Mouse (Mus musculus): ENCODE data around the gene Zcchc2.

DNA sequence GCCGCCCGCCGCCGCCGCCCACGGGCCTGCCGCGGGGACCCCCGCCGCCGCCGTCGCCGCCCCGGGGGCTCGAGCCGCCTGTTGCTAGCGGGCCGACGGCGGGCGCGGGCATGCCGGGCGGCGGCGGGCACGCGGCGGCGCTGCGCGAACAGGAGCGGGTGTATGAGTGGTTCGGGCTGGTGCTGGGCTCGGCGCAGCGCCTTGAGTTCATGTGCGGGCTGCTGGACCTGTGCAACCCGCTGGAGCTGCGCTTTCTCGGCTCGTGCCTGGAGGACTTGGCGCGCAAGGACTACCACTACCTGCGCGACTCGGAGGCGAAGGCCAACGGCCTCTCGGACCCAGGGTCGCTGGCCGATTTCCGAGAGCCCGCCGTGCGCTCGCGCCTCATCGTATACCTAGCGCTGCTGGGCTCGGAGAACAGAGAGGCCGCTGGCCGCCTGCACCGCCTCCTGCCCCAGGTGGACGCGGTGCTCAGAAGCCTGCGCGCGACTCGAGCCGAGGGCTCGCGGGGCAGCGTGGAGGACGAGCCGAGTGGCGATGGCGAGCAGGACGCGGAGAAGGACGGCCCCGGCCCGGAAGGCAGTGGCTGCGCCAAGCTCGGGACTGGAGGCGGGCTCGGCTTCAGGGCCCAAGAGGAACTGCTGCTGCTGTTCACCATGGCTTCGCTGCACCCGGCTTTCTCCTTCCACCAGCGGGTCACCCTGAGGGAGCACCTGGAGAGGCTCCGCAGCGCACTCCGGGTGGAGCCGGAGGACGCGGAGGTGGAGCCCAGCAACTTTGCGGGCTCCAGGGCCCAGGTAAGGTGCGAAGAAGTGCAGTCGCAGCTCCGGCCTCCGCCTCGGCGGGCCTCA is 930 bp downstream of the Zcchc2 start:
- TF ChIP-seq POLR2A (IDR thresholded peaks at IDR 0.05; ENCODE audit: low read depth, low read length): no peak; the same call in 1 of the 2 replicates
- TF ChIP-seq CTCF (IDR thresholded peaks at IDR 0.05; ENCODE audit: extremely low read depth, insufficient read length, insufficient replicate concordance, low read depth, low read length): no peak
